Mouse (Mus musculus) kidney, adult 10 weeks (tissue): Measurements from ENCODE around the gene Cyp2g1. TPM values are rescaled to one million over a fixed set of nuclear protein-coding genes. Genes with fewer than 3 reads are reported as not detected.

ENCODE experiments used
- polyA plus RNA-seq: library from polyadenylated mRNA; stranded (reverse); fragments of 350-450 nt; fragmentation: Illumina TruSeq; extraction: RNeasy Lipid Tissue Mini Kit (QIAGEN cat#74804); gene quantifications from one replicate; pipeline ENCODE4 v1.2.3, GENCODE M21; 2014; ENCODE audit warnings: low read depth, low replicate concordance

Cyp2g1 gene
- polyA plus RNA-seq = not detected

GRCm38 (mm10) chr7:26808592-26808991, at the start of gene Cyp2g1:
Cyp2g1 (plus strand) TSS chr7:26808892.

GRCm38 (mm10) chr7:26835059-26835458, 26.4 kb downstream of the Cyp2g1 start, which contains the start of gene Cyp2a5:
Cyp2a5 (plus strand) TSS chr7:26835305.

Other genes starting within 250 kb of the Cyp2g1 start
- gene Vmn1r185, start 190.4 kb upstream of the Cyp2g1 start, polyA plus RNA-seq = not detected
- not detected for gene Cyp2b23, start 122.5 kb upstream of the Cyp2g1 start, polyA plus RNA-seq
- gene Cyp2b19, start 51.8 kb upstream of the Cyp2g1 start, polyA plus RNA-seq = not detected
- 53.5 TPM for gene Cyp2a5, start 26.4 kb downstream of the Cyp2g1 start, polyA plus RNA-seq
- gene Cyp2a22, start 130.5 kb downstream of the Cyp2g1 start, polyA plus RNA-seq = not detected
- not detected for gene Cyp2a12, start 220.2 kb downstream of the Cyp2g1 start, polyA plus RNA-seq